Mouse (Mus musculus) olfactory bulb, adult 2 months (tissue): ENCODE results near the gene Gas7. TPM values are rescaled to one million over a fixed set of nuclear protein-coding genes. Genes with fewer than 3 reads are reported as not detected.
A peak's percentile ranks its signal among the peaks of the same experiment; 100 is the strongest.

Source experiments
- H3K27ac ChIP-seq: fragments of 200-500 bp; 2 replicates; pipeline ENCODE4 v1.5.1; 2012; ENCODE audit warnings: low read depth, low read length; ENCODE audit not compliant: insufficient read depth
- H3K4me1 ChIP-seq: fragments of 200-500 bp; 2 replicates; pipeline ENCODE4 v1.6.1; 2012; ENCODE audit warnings: low read length; ENCODE audit not compliant: control insufficient read depth, insufficient read depth
- H3K4me3 ChIP-seq: fragments of 200-500 bp; 2 replicates; pipeline ENCODE4 v1.5.1; 2012; ENCODE audit warnings: mild to moderate bottlenecking, low read depth, low read length, moderate library complexity; ENCODE audit not compliant: insufficient read depth
- CTCF ChIP-seq: fragments of 200-500 bp; IDR thresholded peaks from 2 replicates; pipeline ENCODE4 v1.5.1; 2012; ENCODE audit warnings: low read depth, mild to moderate bottlenecking, low read length, moderate library complexity; ENCODE audit not compliant: insufficient read depth
- POLR2A ChIP-seq: fragments of 200-500 bp; IDR thresholded peaks from 2 replicates; pipeline ENCODE4 v1.6.1; 2012; ENCODE audit warnings: mild to moderate bottlenecking, low read depth, low read length, moderate library complexity; ENCODE audit not compliant: insufficient read depth
- WGBS: fragments of 180-500 bp; shearing (Covaris S2); methylation state at CpG from one replicate; pipeline ENCODE4 v1.1.7; 2018; 5-methylcytosine and 5-hydroxymethylcytosine counted together
- polyA plus RNA-seq: library from polyadenylated mRNA; stranded (reverse); fragments of >200 nt; gene quantifications from 2 replicates; pipeline ENCODE4 v1.2.4, GENCODE M21; 2012; ENCODE audit warnings: low replicate concordance; ENCODE audit not compliant: missing spikeins, insufficient read depth, insufficient read length

Gas7 gene
- polyA plus RNA-seq, 1 experiment = not detected

- peak overlapping the region; percentile 77 for H3K27ac ChIP-seq
- TF ChIP-seq POLR2A = no peak
- TF ChIP-seq CTCF = no peak
- H3K4me3 ChIP-seq = no peak overlapping the region
- WGBS = 72% methylated on average over 3 of the region's 3 CpGs
- H3K4me1 ChIP-seq = peaks cover 8% of the 10 kb centered on the region
Measured at GRCm38 (mm10) chr11:67586231-67586994, 131.2 kb downstream of the Gas7 start.

- 70% methylated on average over 8 of the region's 8 CpGs for WGBS
- Histone ChIP-seq H3K4me1 (peaks cover 5% of the 10 kb centered on the region), H3K4me3 (no peak overlapping the region), H3K27ac (0 out of 2 replicates have a peak overlapping the region, but pooled peaks have one; percentile 55)
- TF ChIP-seq CTCF = no peak
- no peak for TF ChIP-seq POLR2A
Measured at GRCm38 (mm10) chr11:67588196-67588827, 133.1 kb downstream of the Gas7 start.

GRCm38 (mm10) chr11:67588828-67589314 is 133.6 kb downstream of the Gas7 start:
- no peak for TF ChIP-seq CTCF
- no peak for TF ChIP-seq POLR2A
- WGBS = 39% methylated on average over 9 of the region's 9 CpGs
- Histone ChIP-seq H3K4me1 (peaks cover 5% of the 10 kb centered on the region), H3K4me3 (no peak overlapping the region), H3K27ac (0 out of 2 replicates have a peak overlapping the region, but pooled peaks have one; percentile 55)

GRCm38 (mm10) chr11:67596233-67596632 is 141.0 kb downstream of the Gas7 start:
- H3K4me3 ChIP-seq = peak overlapping the region; percentile 42
- H3K27ac ChIP-seq = peak overlapping the region; percentile 72
- TF ChIP-seq CTCF = no peak
- no peak for TF ChIP-seq POLR2A
- H3K4me1 ChIP-seq = peaks cover 21% of the 10 kb centered on the region
- WGBS = 26% methylated on average over 6 of the region's 6 CpGs

GRCm38 (mm10) chr11:67596856-67597255 is 141.6 kb downstream of the Gas7 start:
- 36% methylated on average over 6 of the region's 6 CpGs for WGBS
- Histone ChIP-seq H3K27ac (peak overlapping the region; percentile 72), H3K4me3 (peak overlapping the region; percentile 42)

GRCm38 (mm10) chr11:67597388-67597787 is 142.2 kb downstream of the Gas7 start:
- 57% methylated on average over 7 of the region's 7 CpGs for WGBS
- peak overlapping the region; percentile 34; the same call in 1 of the 2 replicates for H3K4me3 ChIP-seq
- no peak for TF ChIP-seq POLR2A
- no peak for TF ChIP-seq CTCF
- H3K4me1 ChIP-seq = peaks cover 24% of the 10 kb centered on the region
- H3K27ac ChIP-seq = peak overlapping the region; percentile 72

More at GRCm38 (mm10) chr11:67596856-67597255, 141.6 kb downstream of the Gas7 start:
- H3K4me1 ChIP-seq = peaks cover 24% of the 10 kb centered on the region
- TF ChIP-seq CTCF (no peak), POLR2A (no peak)

- H3K4me3 ChIP-seq = no peak overlapping the region
- no peak overlapping the region for H3K27ac ChIP-seq
- peaks cover 29% of the 10 kb centered on the region for H3K4me1 ChIP-seq
- TF ChIP-seq CTCF (no peak), POLR2A (no peak)
- WGBS = 26% methylated on average over 1 of the region's 1 CpGs
Measured at GRCm38 (mm10) chr11:67599141-67599540, 143.9 kb downstream of the Gas7 start.

- Histone ChIP-seq H3K4me1 (peaks cover 29% of the 10 kb centered on the region), H3K4me3 (no peak overlapping the region), H3K27ac (no peak overlapping the region)
- WGBS = 58% methylated on average over 8 of the region's 8 CpGs
- TF ChIP-seq POLR2A (no peak), CTCF (no peak)
Measured at GRCm38 (mm10) chr11:67600710-67601430, 145.6 kb downstream of the Gas7 start.
